Mouse (Mus musculus): ENCODE measurements at regions not wholly inside any gene's neighbourhood (a gene's known extent, or its start where the extent isn't known, plus 50 kb on each side); places are given as distances from the start of the nearest gene placed in this dataset.
A peak's percentile ranks its signal among the peaks of the same experiment; 100 is the strongest.

GRCm38 (mm10) chr3:34773678-34774425, 123.6 kb downstream of the Sox2 start:
- no peak for TF ChIP-seq POLR2A (IDR thresholded peaks at IDR 0.05; ENCODE audit: borderline replicate concordance, extremely low read depth, insufficient read depth, insufficient read length)
- 19% methylated on average over 23 of the region's 23 CpGs for WGBS
- peaks cover 4% of the 10 kb centered on the region; the same call in 1 of the 2 replicates for H3K4me1 ChIP-seq (ENCODE audit: control insufficient read depth, insufficient read depth, low read length)
- H3K9ac ChIP-seq (ENCODE audit: low read depth, low read length, severe bottlenecking), result no peak overlapping the region
- peak overlapping the region; percentile 36 for H3K4me2 ChIP-seq (replicated peaks; ENCODE audit: low read depth, low read length, severe bottlenecking)
- no peaks in the 10 kb centered on the region for H3K27me3 ChIP-seq (ENCODE audit: control insufficient read depth, insufficient read depth, low read length)
- DNase-seq (ENCODE audit: low spot score) (peak; percentile 71), ATAC-seq (ENCODE audit: low FRiP score, low read depth) (peak; percentile 50; the same call in 1 of the 2 replicates)
- no peak overlapping the region for H3K27ac ChIP-seq (replicated peaks; ENCODE audit: low read depth, low read length)
- H3K9me3 ChIP-seq (ENCODE audit: control insufficient read depth, low read length), result no peaks in the 10 kb centered on the region
- H3K4me3 ChIP-seq (replicated peaks; ENCODE audit: low read length), result no peak overlapping the region
- H3K36me3 ChIP-seq (ENCODE audit: control insufficient read depth, insufficient read depth, low read length), result no peaks in the 10 kb centered on the region

- no peak overlapping the region for H3K4me3 ChIP-seq (replicated peaks; ENCODE audit: low read length)
- TF ChIP-seq POLR2A (IDR thresholded peaks at IDR 0.05; ENCODE audit: borderline replicate concordance, extremely low read depth, insufficient read depth, insufficient read length), result no peak
- H3K27ac ChIP-seq (replicated peaks; ENCODE audit: low read depth, low read length), result no peak overlapping the region
- no peak overlapping the region for H3K9ac ChIP-seq (ENCODE audit: low read depth, low read length, severe bottlenecking)
- no peaks in the 10 kb centered on the region for H3K36me3 ChIP-seq (ENCODE audit: control insufficient read depth, insufficient read depth, low read length)
- no peaks in the 10 kb centered on the region for H3K9me3 ChIP-seq (ENCODE audit: control insufficient read depth, low read length)
- no peaks in the 10 kb centered on the region for H3K27me3 ChIP-seq (ENCODE audit: control insufficient read depth, insufficient read depth, low read length)
- no peak overlapping the region for H3K4me2 ChIP-seq (replicated peaks; ENCODE audit: low read depth, low read length, severe bottlenecking)
- ATAC-seq (ENCODE audit: low FRiP score, low read depth) (no peak), DNase-seq (ENCODE audit: low spot score) (no peak)
- no peaks in the 10 kb centered on the region for H3K4me1 ChIP-seq (ENCODE audit: control insufficient read depth, insufficient read depth, low read length)
- 65% methylated on average over 6 of the region's 6 CpGs for WGBS
Measured at GRCm38 (mm10) chr3:34781770-34782169, 131.6 kb downstream of the Sox2 start.

DNA sequence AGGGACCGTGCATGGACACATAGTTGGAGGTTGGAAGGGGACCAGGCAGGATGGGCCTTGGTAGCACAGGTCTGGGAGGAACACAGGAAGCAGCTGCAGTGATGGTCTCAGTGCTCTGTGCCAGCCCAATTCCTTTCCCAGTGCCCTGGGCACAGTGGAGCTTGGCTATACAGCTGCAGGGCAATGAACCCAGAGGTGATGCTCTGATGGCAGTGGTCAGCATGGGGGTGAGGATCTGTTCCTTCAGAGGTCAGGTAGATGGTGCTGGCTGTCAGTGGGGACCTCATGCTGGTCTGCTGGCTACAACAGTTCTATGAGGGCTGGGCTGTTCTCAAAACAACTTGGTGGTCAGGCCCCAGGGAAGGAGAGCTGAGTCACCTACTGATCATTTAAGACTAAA, 133.2 kb downstream of the Sox2 start:
- Histone ChIP-seq H3K4me3 (replicated peaks; ENCODE audit: low read length) (no peak overlapping the region), H3K27me3 (ENCODE audit: control insufficient read depth, insufficient read depth, low read length) (no peaks in the 10 kb centered on the region), H3K9me3 (ENCODE audit: control insufficient read depth, low read length) (no peaks in the 10 kb centered on the region), H3K9ac (ENCODE audit: low read depth, low read length, severe bottlenecking) (no peak overlapping the region), H3K27ac (replicated peaks; ENCODE audit: low read depth, low read length) (no peak overlapping the region), H3K36me3 (ENCODE audit: control insufficient read depth, insufficient read depth, low read length) (no peaks in the 10 kb centered on the region), H3K4me2 (replicated peaks; ENCODE audit: low read depth, low read length, severe bottlenecking) (no peak overlapping the region), H3K4me1 (ENCODE audit: control insufficient read depth, insufficient read depth, low read length) (no peaks in the 10 kb centered on the region)
- TF ChIP-seq POLR2A (IDR thresholded peaks at IDR 0.05; ENCODE audit: borderline replicate concordance, extremely low read depth, insufficient read depth, insufficient read length), result no peak
- 76% methylated on average over 1 of the region's 1 CpGs for WGBS
- ATAC-seq (ENCODE audit: low FRiP score, low read depth) (no peak), DNase-seq (ENCODE audit: low spot score) (no peak)

- H3K4me1 ChIP-seq (ENCODE audit: control insufficient read depth, insufficient read depth, low read length), result no peaks in the 10 kb centered on the region
- 79% methylated on average over 3 of the region's 3 CpGs for WGBS
- no peaks in the 10 kb centered on the region for H3K9me3 ChIP-seq (ENCODE audit: control insufficient read depth, low read length)
- no peak for TF ChIP-seq POLR2A (IDR thresholded peaks at IDR 0.05; ENCODE audit: borderline replicate concordance, extremely low read depth, insufficient read depth, insufficient read length)
- no peak overlapping the region for H3K27ac ChIP-seq (replicated peaks; ENCODE audit: low read depth, low read length)
- DNase-seq (ENCODE audit: low spot score), result no peak
- H3K9ac ChIP-seq (ENCODE audit: low read depth, low read length, severe bottlenecking), result no peak overlapping the region
- ATAC-seq (ENCODE audit: low FRiP score, low read depth), result no peak
- no peak overlapping the region for H3K4me3 ChIP-seq (replicated peaks; ENCODE audit: low read length)
- H3K4me2 ChIP-seq (replicated peaks; ENCODE audit: low read depth, low read length, severe bottlenecking), result no peak overlapping the region
- no peaks in the 10 kb centered on the region for H3K27me3 ChIP-seq (ENCODE audit: control insufficient read depth, insufficient read depth, low read length)
- H3K36me3 ChIP-seq (ENCODE audit: control insufficient read depth, insufficient read depth, low read length), result no peaks in the 10 kb centered on the region
Measured at GRCm38 (mm10) chr3:34787211-34787610, 137.0 kb downstream of the Sox2 start.

GRCm38 (mm10) chr3:34795103-34795983, 145.1 kb downstream of the Sox2 start:
- peaks cover 3% of the 10 kb centered on the region; the same call in 1 of the 2 replicates for H3K4me1 ChIP-seq (ENCODE audit: control insufficient read depth, insufficient read depth, low read length)
- H3K36me3 ChIP-seq (ENCODE audit: control insufficient read depth, insufficient read depth, low read length), result no peaks in the 10 kb centered on the region
- H3K27me3 ChIP-seq (ENCODE audit: control insufficient read depth, insufficient read depth, low read length), result no peaks in the 10 kb centered on the region
- 18% methylated on average over 23 of the region's 23 CpGs for WGBS
- H3K9ac ChIP-seq (ENCODE audit: low read depth, low read length, severe bottlenecking), result peak overlapping the region; percentile 31; the same call in 1 of the 2 replicates
- peak; percentile 95 for ATAC-seq (ENCODE audit: low FRiP score, low read depth)
- peak overlapping the region; percentile 30 for H3K4me3 ChIP-seq (replicated peaks; ENCODE audit: low read length)
- H3K27ac ChIP-seq (replicated peaks; ENCODE audit: low read depth, low read length), result no peak overlapping the region
- TF ChIP-seq POLR2A (IDR thresholded peaks at IDR 0.05; ENCODE audit: borderline replicate concordance, extremely low read depth, insufficient read depth, insufficient read length), result no peak
- DNase-seq (ENCODE audit: low spot score), result peak; percentile 77
- H3K4me2 ChIP-seq (replicated peaks; ENCODE audit: low read depth, low read length, severe bottlenecking), result peak overlapping the region; percentile 50
- no peaks in the 10 kb centered on the region for H3K9me3 ChIP-seq (ENCODE audit: control insufficient read depth, low read length)

Measured in limb, embryonic 14.5 days (tissue).